Mouse (Mus musculus) 3T3-L1 (cell line): Measurements from ENCODE around the gene Tspan31.
A peak's percentile ranks its signal among the peaks of the same experiment; 100 is the strongest.
"Not testable (repeated sequence)": the region's sequence is repeated elsewhere in the genome, so short reads cannot be mapped to it uniquely, and the experiment has no call there.

Source experiments
- DNase-seq: peaks from one replicate; pipeline ENCODE4 v3.0.0-alpha.2; 2015; ENCODE audit warnings: low read depth, low spot score

The Tspan31 gene

GRCm38 (mm10) chr10:127083915-127084306, 13.8 kb upstream of the Tspan31 start:
- no peak for DNase-seq

GRCm38 (mm10) chr10:127083292-127083914, 13.3 kb upstream of the Tspan31 start:
- no peak for DNase-seq

GRCm38 (mm10) chr10:127081996-127082620, 12.0 kb upstream of the Tspan31 start:
- no peak for DNase-seq

- no peak for DNase-seq
Measured at GRCm38 (mm10) chr10:127080901-127081780, 11.1 kb upstream of the Tspan31 start.

- no peak for DNase-seq
Measured at GRCm38 (mm10) chr10:127079665-127080391, 9.8 kb upstream of the Tspan31 start.

GRCm38 (mm10) chr10:127078677-127079575, 8.9 kb upstream of the Tspan31 start:
- no peak for DNase-seq

- no peak for DNase-seq
Measured at GRCm38 (mm10) chr10:127078001-127078676, 8.1 kb upstream of the Tspan31 start.

- DNase-seq, result no peak
Measured at GRCm38 (mm10) chr10:127077515-127077914, 7.5 kb upstream of the Tspan31 start.

GRCm38 (mm10) chr10:127076082-127076481, 6.0 kb upstream of the Tspan31 start:
- no peak for DNase-seq

GRCm38 (mm10) chr10:127075651-127076050, 5.6 kb upstream of the Tspan31 start:
- no peak for DNase-seq

GRCm38 (mm10) chr10:127075080-127075479, 5.0 kb upstream of the Tspan31 start, which contains the start of gene Agap2:
Gene Agap2, plus strand, starts transcription at chr10:127075284.
- DNase-seq, result no peak

- DNase-seq, result peak; percentile 66
Measured at GRCm38 (mm10) chr10:127073981-127074380, 3.9 kb upstream of the Tspan31 start.

- not testable (repeated sequence) for DNase-seq
Measured at GRCm38 (mm10) chr10:127072969-127073368, 2.9 kb upstream of the Tspan31 start.

GRCm38 (mm10) chr10:127072270-127072669, 2.2 kb upstream of the Tspan31 start:
- DNase-seq, result not testable (repeated sequence)

- no peak for DNase-seq
Measured at GRCm38 (mm10) chr10:127071203-127071602, 1.1 kb upstream of the Tspan31 start.

GRCm38 (mm10) chr10:127069281-127070189, 529 bp downstream of the Tspan31 start:
- peak; percentile 69 for DNase-seq

- DNase-seq, result peak; percentile 45
Measured at GRCm38 (mm10) chr10:127068360-127069038, 1.6 kb downstream of the Tspan31 start.

- no peak for DNase-seq
Measured at GRCm38 (mm10) chr10:127066519-127067018, 3.5 kb downstream of the Tspan31 start.
